Mouse (Mus musculus) kidney, embryonic 16.5 days (tissue): ENCODE results near the gene Cd247. TPM values are rescaled to one million over a fixed set of nuclear protein-coding genes. Genes with fewer than 3 reads are reported as not detected.

Experiments used
- ATAC-seq: fragments of 200-750 bp; cut with Nextera tagmentation; 2 replicates; pipeline ENCODE4 v1.8.0; 2017; ENCODE audit warnings: moderate TSS enrichment; ENCODE audit not compliant: low FRiP score, low TSS enrichment
- H3K27ac ChIP-seq: fragments of 300-500 bp; sonication (generic); 2 replicates; pipeline ENCODE4 v1.5.1; 2014; ENCODE audit warnings: low read length
- H3K27me3 ChIP-seq: fragments of 300-500 bp; sonication (generic); 2 replicates; pipeline ENCODE4 v1.6.1; 2014; ENCODE audit warnings: low read length, control low read depth, mixed read lengths; ENCODE audit not compliant: insufficient read depth
- H3K36me3 ChIP-seq: fragments of 300-500 bp; sonication (generic); 2 replicates; pipeline ENCODE4 v1.6.1; 2014; ENCODE audit warnings: low read length, control low read depth, mixed read lengths; ENCODE audit not compliant: insufficient read depth
- H3K4me1 ChIP-seq: fragments of 300-500 bp; sonication (generic); 2 replicates; pipeline ENCODE4 v1.6.1; 2014; ENCODE audit warnings: low read length, control low read depth, mixed read lengths; ENCODE audit not compliant: insufficient read depth
- H3K4me2 ChIP-seq: fragments of 300-500 bp; sonication (generic); replicated peaks from 2 replicates; pipeline ENCODE4 v1.6.1; 2014; ENCODE audit warnings: low read depth, low read length
- H3K4me3 ChIP-seq: fragments of 300-500 bp; sonication (generic); 2 replicates; pipeline ENCODE4 v1.5.1; 2014; ENCODE audit warnings: mild to moderate bottlenecking, low read length
- H3K9ac ChIP-seq: fragments of 300-500 bp; sonication (generic); replicated peaks from 2 replicates; pipeline ENCODE4 v1.6.1; 2014; ENCODE audit warnings: low read length
- H3K9me3 ChIP-seq: fragments of 300-500 bp; sonication (generic); 2 replicates; pipeline ENCODE4 v1.6.1; 2016; ENCODE audit warnings: low read length, control low read depth
- WGBS: fragments of 180-500 bp; shearing (Covaris S2); extraction: QIAGEN DNeasy Blood & Tissue Kit; methylation state at CpG from one replicate; pipeline ENCODE4 v1.1.7; 2014; 5-methylcytosine and 5-hydroxymethylcytosine counted together
- polyA plus RNA-seq: library from polyadenylated mRNA; unstranded; fragments of >200 nt; fragmentation: Nextera tagmentation; extraction: Ambion mirVana; gene quantifications from 2 replicates; pipeline ENCODE4 v1.2.1, GENCODE M21; 2015

Cd247 gene
- polyA plus RNA-seq, 1 experiment from 2014 or later = 0.91 TPM

GRCm38 (mm10) chr1:165858356-165858755 is 69.9 kb downstream of the Cd247 start:
- Histone ChIP-seq H3K4me3 (no peak overlapping the region), H3K36me3 (no peaks in the 10 kb centered on the region), H3K27me3 (no peaks in the 10 kb centered on the region), H3K27ac (no peak overlapping the region), H3K4me1 (0 out of 2 replicates have a peak, but pooled peaks cover 9% of the 10 kb centered on the region), H3K9ac (no peak overlapping the region), H3K4me2 (no peak overlapping the region), H3K9me3 (no peaks in the 10 kb centered on the region)
- ATAC-seq = no peak; the same call in 1 of the 2 replicates
- WGBS = 82% methylated on average over 5 of the region's 5 CpGs

DNA sequence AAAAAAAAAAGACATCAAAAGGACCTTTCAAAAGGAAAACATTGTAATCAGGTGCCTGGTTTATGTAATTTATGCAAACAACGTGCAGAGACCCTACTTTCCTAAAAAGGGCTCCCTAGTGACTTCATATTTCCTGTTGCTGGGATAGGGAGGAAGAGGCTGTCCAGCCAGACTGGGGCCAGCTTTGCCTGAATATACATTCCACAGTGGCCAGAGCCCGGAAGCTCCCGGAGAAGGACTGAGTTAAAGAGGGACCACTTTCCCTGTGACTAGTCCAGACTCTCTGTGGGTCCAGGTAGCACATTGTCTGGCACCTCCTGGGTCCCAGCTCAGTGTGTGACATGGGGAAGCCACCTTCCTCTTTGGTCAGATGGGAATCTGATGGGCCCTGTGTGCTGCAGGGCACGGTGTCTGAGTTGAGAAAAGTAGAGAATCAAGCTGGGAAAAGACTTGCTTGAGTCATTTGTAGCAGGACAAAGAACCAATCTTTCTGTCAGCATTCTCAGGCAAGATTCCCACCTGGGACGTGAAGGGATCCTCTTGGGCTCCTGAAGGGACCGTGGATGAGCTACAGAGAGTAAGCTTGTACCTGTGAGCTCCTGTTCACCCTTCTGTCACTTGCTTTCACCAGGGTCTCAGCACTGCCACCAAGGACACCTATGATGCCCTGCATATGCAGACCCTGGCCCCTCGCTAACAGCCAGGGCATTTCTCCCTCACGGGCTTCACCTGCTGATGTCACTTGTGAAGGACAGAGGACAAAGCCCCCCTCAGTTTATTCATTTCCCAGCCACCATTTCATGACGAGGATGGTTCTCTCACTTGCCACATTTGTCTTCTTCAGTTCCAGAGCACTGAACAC is 72.1 kb downstream of the Cd247 start:
- WGBS = 70% methylated on average over 9 of the region's 9 CpGs

DNA sequence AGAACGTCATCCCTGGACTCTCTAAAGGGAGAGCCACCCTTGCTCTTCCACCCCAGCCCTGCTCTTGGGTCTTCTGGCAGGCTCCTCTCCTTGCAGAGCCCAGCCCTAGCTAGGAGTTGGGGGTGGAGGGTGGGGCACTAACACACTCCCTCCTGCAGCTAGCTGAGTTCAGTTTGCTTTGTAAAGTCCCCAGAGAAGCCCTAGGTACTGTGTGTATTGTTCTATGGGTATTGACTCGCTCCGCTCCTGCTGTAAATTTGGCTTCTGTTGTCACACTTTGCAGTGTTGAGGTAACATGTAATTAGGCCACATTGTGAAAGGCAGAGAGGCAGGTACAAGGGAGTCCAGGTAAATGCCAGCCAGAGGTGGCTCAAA is 72.7 kb downstream of the Cd247 start:
- Histone ChIP-seq H3K36me3 (no peaks in the 10 kb centered on the region), H3K4me1 (peaks cover 19% of the 10 kb centered on the region), H3K4me2 (no peak overlapping the region), H3K4me3 (no peak overlapping the region), H3K27ac (no peak overlapping the region), H3K9me3 (no peaks in the 10 kb centered on the region), H3K27me3 (no peaks in the 10 kb centered on the region), H3K9ac (no peak overlapping the region)
- no peak for ATAC-seq
- WGBS = 72% methylated on average over 3 of the region's 3 CpGs

More for the DNA sequence above, 72.1 kb downstream of the Cd247 start:
- H3K9me3 ChIP-seq = no peaks in the 10 kb centered on the region
- no peaks in the 10 kb centered on the region for H3K36me3 ChIP-seq
- no peak overlapping the region for H3K4me2 ChIP-seq
- H3K9ac ChIP-seq = no peak overlapping the region
- H3K4me1 ChIP-seq = peaks cover 19% of the 10 kb centered on the region
- no peak overlapping the region for H3K4me3 ChIP-seq
- H3K27ac ChIP-seq = peak overlapping the region; percentile 70
- ATAC-seq = 0 out of 2 replicates have a peak, but pooled peaks have one; percentile 50
- H3K27me3 ChIP-seq = no peaks in the 10 kb centered on the region

- no peaks in the 10 kb centered on the region for H3K9me3 ChIP-seq
- 65% methylated on average over 7 of the region's 7 CpGs for WGBS
These were observed 73.6 kb downstream of the Cd247 start for GRCm38 (mm10) chr1:165862059-165862458.

DNA sequence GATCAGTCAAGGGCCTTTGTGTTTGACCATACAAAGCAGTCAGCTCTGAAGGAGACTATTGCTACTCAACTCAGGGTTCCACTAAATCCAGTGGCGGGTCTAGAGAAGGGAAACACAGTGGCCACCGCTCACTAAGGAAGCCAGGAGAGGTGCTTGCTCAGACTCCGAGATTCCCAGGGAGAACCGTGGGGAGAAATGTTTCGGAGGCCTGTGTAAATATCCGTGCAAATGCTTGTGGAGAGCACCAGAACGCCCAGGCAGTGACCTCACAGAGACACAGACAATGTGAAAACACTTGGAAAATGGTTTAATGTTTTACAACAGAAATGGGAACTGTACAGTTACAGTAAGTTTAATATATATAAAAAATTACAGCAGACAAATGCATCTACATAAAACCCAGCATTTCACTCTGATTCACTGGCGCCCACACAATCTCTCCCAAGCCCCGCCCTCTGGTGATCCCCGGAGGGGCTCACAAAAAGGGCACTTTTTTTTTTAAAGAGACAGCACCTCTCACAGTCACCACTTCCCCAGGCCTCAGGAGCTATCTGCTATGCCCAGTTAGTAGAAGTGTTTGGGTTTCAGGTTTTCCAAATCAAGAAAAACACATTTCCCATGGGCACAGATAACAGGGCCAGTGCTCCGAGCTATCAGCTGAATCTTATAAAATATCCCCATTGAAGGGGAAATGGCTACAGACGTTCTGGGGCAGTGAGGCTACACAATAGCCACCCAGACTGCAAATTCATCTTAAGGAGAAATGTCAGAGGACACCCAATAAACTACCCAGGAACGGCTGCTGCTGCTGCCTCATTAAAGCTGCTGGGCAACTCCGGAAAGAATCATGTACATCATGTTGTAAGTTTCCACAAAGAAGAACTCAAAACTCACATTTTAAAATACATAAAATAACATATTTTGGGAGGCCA is 76.6 kb downstream of the Cd247 start:
- no peak overlapping the region for H3K4me3 ChIP-seq
- no peak overlapping the region for H3K9ac ChIP-seq
- WGBS = 48% methylated on average over 14 of the region's 14 CpGs
- H3K4me2 ChIP-seq = no peak overlapping the region
- ATAC-seq = no peak
- H3K27ac ChIP-seq = 0 out of 2 replicates have a peak overlapping the region, but pooled peaks have one; percentile 15
- H3K27me3 ChIP-seq = no peaks in the 10 kb centered on the region
- no peaks in the 10 kb centered on the region for H3K36me3 ChIP-seq
- H3K4me1 ChIP-seq = peaks cover 19% of the 10 kb centered on the region
- no peaks in the 10 kb centered on the region for H3K9me3 ChIP-seq

More at GRCm38 (mm10) chr1:165862059-165862458, 73.6 kb downstream of the Cd247 start:
- Histone ChIP-seq H3K4me1 (peaks cover 19% of the 10 kb centered on the region), H3K36me3 (no peaks in the 10 kb centered on the region), H3K9ac (no peak overlapping the region), H3K27ac (no peak overlapping the region), H3K4me2 (no peak overlapping the region), H3K4me3 (no peak overlapping the region), H3K27me3 (no peaks in the 10 kb centered on the region)
- ATAC-seq = no peak

DNA sequence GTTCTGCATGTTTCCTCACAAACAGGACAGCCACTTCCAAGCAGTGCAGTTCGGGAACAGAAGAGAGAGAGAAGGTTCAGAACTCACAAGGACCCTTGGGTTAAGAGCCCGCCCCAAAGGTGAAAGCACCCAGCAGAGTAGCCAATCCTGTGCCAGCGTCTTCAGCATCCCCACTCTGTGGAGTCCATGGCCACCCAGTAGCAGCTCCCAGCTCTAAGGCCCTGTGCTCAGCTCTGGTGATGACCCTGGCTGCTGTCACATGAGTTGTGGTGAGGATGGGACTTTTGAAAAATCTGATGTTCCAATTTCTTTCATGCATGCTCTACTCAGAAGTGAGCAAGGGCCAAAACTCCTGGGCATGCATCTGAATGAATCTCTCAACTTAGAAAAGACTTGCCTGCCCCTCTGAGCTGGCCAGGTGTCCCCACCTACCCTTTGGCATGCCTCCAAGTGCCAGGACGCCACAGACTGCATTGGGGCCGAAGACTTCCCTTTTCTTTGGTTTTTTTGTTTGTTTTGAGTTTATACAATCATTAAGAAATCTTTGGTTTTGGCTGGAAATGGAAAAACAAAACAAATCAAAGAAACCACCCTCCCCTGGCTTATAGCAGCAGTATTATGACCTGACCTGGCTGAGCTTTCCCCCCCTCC is 78.3 kb downstream of the Cd247 start:
- ATAC-seq = no peak
- Histone ChIP-seq H3K4me2 (no peak overlapping the region), H3K27me3 (no peaks in the 10 kb centered on the region), H3K9me3 (no peaks in the 10 kb centered on the region), H3K36me3 (no peaks in the 10 kb centered on the region), H3K9ac (no peak overlapping the region), H3K4me3 (no peak overlapping the region), H3K4me1 (peaks cover 10% of the 10 kb centered on the region), H3K27ac (no peak overlapping the region)
- 60% methylated on average over 5 of the region's 5 CpGs for WGBS

DNA sequence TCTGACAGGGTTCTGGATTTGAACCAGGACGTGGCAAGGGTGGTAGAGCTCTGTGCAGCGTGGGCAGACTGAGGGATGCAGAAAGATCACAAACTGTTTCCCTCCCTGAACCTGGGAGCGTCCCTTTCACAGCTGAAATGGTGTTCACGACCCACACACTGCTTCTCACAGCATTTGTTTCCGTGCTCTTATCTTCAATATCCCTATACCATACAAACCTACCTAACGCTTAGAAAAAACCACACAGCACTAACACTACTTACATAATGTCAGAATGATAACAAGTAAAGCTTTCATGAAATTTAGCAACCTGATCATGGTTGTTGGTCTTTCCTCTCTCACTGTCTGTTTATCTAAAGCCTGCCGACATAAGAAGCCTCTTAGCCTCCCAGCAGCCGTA is 80.2 kb downstream of the Cd247 start:
- Histone ChIP-seq H3K27me3 (no peaks in the 10 kb centered on the region), H3K4me2 (no peak overlapping the region), H3K4me1 (peaks cover 10% of the 10 kb centered on the region), H3K27ac (no peak overlapping the region), H3K36me3 (no peaks in the 10 kb centered on the region), H3K4me3 (no peak overlapping the region), H3K9me3 (no peaks in the 10 kb centered on the region), H3K9ac (no peak overlapping the region)
- no peak for ATAC-seq
- WGBS = 89% methylated on average over 8 of the region's 8 CpGs

DNA sequence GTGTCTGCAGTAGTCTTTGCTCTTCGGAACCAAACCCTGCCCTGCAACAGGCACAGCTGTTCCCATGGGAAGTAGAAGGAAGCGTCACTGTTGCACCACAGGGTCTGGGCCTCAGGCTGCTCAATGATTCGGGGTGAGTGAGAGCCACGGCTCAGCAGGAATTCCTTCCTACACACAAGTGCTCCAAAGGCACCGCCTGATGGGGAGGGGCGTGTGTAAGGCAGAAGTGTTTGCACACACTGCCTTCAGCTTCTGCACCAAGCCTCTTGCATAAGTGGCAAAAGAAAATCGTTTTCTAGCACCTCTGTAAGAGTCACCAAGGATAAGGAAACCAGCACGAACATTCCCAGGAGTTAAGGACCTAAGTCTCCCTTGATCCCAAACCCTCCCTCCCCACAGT is 86.2 kb downstream of the Cd247 start:
- Histone ChIP-seq H3K9ac (no peak overlapping the region), H3K27me3 (no peaks in the 10 kb centered on the region), H3K4me2 (no peak overlapping the region), H3K4me1 (no peaks in the 10 kb centered on the region), H3K36me3 (peaks cover 15% of the 10 kb centered on the region), H3K27ac (no peak overlapping the region), H3K4me3 (no peak overlapping the region), H3K9me3 (no peaks in the 10 kb centered on the region)
- WGBS = 49% methylated on average over 8 of the region's 8 CpGs
- no peak for ATAC-seq

GRCm38 (mm10) chr1:165875520-165876284 is 87.2 kb downstream of the Cd247 start:
- H3K27me3 ChIP-seq = no peaks in the 10 kb centered on the region
- no peak overlapping the region for H3K4me2 ChIP-seq
- H3K4me3 ChIP-seq = no peak overlapping the region
- peaks cover 20% of the 10 kb centered on the region for H3K36me3 ChIP-seq
- 88% methylated on average over 6 of the region's 6 CpGs for WGBS
- H3K4me1 ChIP-seq = no peaks in the 10 kb centered on the region
- no peaks in the 10 kb centered on the region for H3K9me3 ChIP-seq
- H3K27ac ChIP-seq = no peak overlapping the region
- ATAC-seq = no peak
- H3K9ac ChIP-seq = no peak overlapping the region
